Mouse (Mus musculus) 416B (cell line): ENCODE results near the gene Lyrm7.
"Not testable (repeated sequence)": the region's sequence is repeated elsewhere in the genome, so short reads cannot be mapped to it uniquely, and the experiment has no call there.

Source experiments
- DNase-seq: peaks from one replicate; pipeline ENCODE4 v3.0.0; 2011; ENCODE audit warnings: low read depth

Gene Lyrm7

GRCm38 (mm10) chr11:54860256-54861038, at the start of gene Lyrm7:
Gene Lyrm7, minus strand, starts transcription at chr11:54860916.
- peak; percentile 99 for DNase-seq

GRCm38 (mm10) chr11:54910081-54910665, 49.5 kb upstream of the Lyrm7 start:
- no peak for DNase-seq

GRCm38 (mm10) chr11:54909273-54909672, 48.6 kb upstream of the Lyrm7 start:
- no peak for DNase-seq

- DNase-seq, result no peak
Observed at GRCm38 (mm10) chr11:54907259-54907658, 46.5 kb upstream of the Lyrm7 start.

- DNase-seq, result no peak
Observed at GRCm38 (mm10) chr11:54906466-54906865, 45.8 kb upstream of the Lyrm7 start.

- no peak for DNase-seq
Observed at GRCm38 (mm10) chr11:54905931-54906330, 45.2 kb upstream of the Lyrm7 start.

GRCm38 (mm10) chr11:54905086-54905485, 44.4 kb upstream of the Lyrm7 start:
- no peak for DNase-seq

GRCm38 (mm10) chr11:54903940-54904706, 43.4 kb upstream of the Lyrm7 start:
- DNase-seq, result no peak

- DNase-seq, result no peak
Observed at GRCm38 (mm10) chr11:54903339-54903738, 42.6 kb upstream of the Lyrm7 start.

- DNase-seq, result no peak
Observed at GRCm38 (mm10) chr11:54902333-54903323, 41.9 kb upstream of the Lyrm7 start, which contains the start of gene Gpx3. Gene Gpx3, plus strand, starts transcription at chr11:54902453.

- no peak for DNase-seq
Observed at GRCm38 (mm10) chr11:54899657-54900056, 38.9 kb upstream of the Lyrm7 start.

GRCm38 (mm10) chr11:54897470-54897869, 36.8 kb upstream of the Lyrm7 start:
- DNase-seq, result no peak

GRCm38 (mm10) chr11:54896646-54897045, 35.9 kb upstream of the Lyrm7 start:
- DNase-seq, result not testable (repeated sequence)

- no peak for DNase-seq
Observed at GRCm38 (mm10) chr11:54894589-54894988, 33.9 kb upstream of the Lyrm7 start.

GRCm38 (mm10) chr11:54892091-54892490, 31.4 kb upstream of the Lyrm7 start:
- no peak for DNase-seq

- DNase-seq, result no peak
Observed at GRCm38 (mm10) chr11:54891341-54891740, 30.6 kb upstream of the Lyrm7 start.

- no peak for DNase-seq
Observed at GRCm38 (mm10) chr11:54887927-54888326, 27.2 kb upstream of the Lyrm7 start.

GRCm38 (mm10) chr11:54885406-54885805, 24.7 kb upstream of the Lyrm7 start:
- DNase-seq, result no peak

GRCm38 (mm10) chr11:54884937-54885336, 24.2 kb upstream of the Lyrm7 start:
- no peak for DNase-seq

- DNase-seq, result peak; percentile 63
Observed at GRCm38 (mm10) chr11:54884197-54884828, 23.6 kb upstream of the Lyrm7 start.

- no peak for DNase-seq
Observed at GRCm38 (mm10) chr11:54882671-54883070, 22.0 kb upstream of the Lyrm7 start.
